Mouse (Mus musculus) MEL (cell line): ENCODE results near the gene Btbd16. TPM values are rescaled to one million over a fixed set of nuclear protein-coding genes. Genes with fewer than 3 reads are reported as not detected.

Source experiments
- DNase-seq: peaks from one replicate; pipeline ENCODE4 v3.0.0; 2011; ENCODE audit warnings: low read depth, low spot score
- H3K27ac ChIP-seq: 2 replicates; pipeline ENCODE4 v1.5.1; 2012; ENCODE audit warnings: low read depth, mild to moderate bottlenecking, control low read depth, low read length, moderate library complexity; ENCODE audit not compliant: control insufficient read depth
- H3K27me3 ChIP-seq, 2 experiments: fragments of 150-350 bp in 1 of 2; sonication (generic) in 1 of 2; 2 replicates each; pipeline ENCODE4 v1.6.1; 2012; ENCODE audit warnings: low read length in 2 of 2, mild to moderate bottlenecking in 2 of 2, improper control_type of control experiment in 1 of 2, moderate library complexity in 1 of 2; ENCODE audit not compliant: insufficient read depth in 2 of 2, control insufficient read depth in 1 of 2
- H3K36me3 ChIP-seq, 2 experiments: 2 replicates each; pipeline ENCODE4 v1.6.1; 2012 to 2014; ENCODE audit warnings: low read length in 2 of 2, improper control_type of control experiment in 1 of 2, inconsistent platforms in 1 of 2, mild to moderate bottlenecking in 1 of 2; ENCODE audit not compliant: insufficient read depth in 2 of 2, control insufficient read depth in 1 of 2
- H3K4me1 ChIP-seq, 2 experiments: fragments of 150-350 bp in 1 of 2; sonication (generic) in 1 of 2; 2 replicates each; pipeline ENCODE4 v1.6.1; 2012; ENCODE audit warnings: low read length in 2 of 2, improper control_type of control experiment in 1 of 2, mild to moderate bottlenecking in 1 of 2; ENCODE audit not compliant: insufficient read depth in 2 of 2, control insufficient read depth in 1 of 2
- H3K4me3 ChIP-seq, 2 experiments: fragments of 150-350 bp in 1 of 2; sonication (generic) in 1 of 2; 2 replicates each; pipeline ENCODE4 v1.5.1; 2012; ENCODE audit warnings: low read depth in 2 of 2, low read length in 2 of 2, mild to moderate bottlenecking in 2 of 2, moderate library complexity in 2 of 2, control low read depth in 1 of 2, improper control_type of control experiment in 1 of 2; ENCODE audit not compliant: control insufficient read depth in 1 of 2, insufficient read depth in 1 of 2
- H3K79me2 ChIP-seq: 2 replicates; pipeline ENCODE4 v1.6.1; 2012; ENCODE audit warnings: mild to moderate bottlenecking, low read length, moderate library complexity; ENCODE audit not compliant: control insufficient read depth, poor library complexity, insufficient read depth
- H3K9ac ChIP-seq: 2 replicates; pipeline ENCODE4 v1.6.1; 2012; ENCODE audit warnings: low read depth, mild to moderate bottlenecking, control low read depth, low read length, moderate library complexity; ENCODE audit not compliant: control insufficient read depth, poor library complexity, severe bottlenecking
- H3K9me3 ChIP-seq: fragments of 150-350 bp; sonication (generic); replicated peaks from 2 replicates; pipeline ENCODE4 v1.6.1; 2012; ENCODE audit warnings: mild to moderate bottlenecking, low read length, improper control_type of control experiment, moderate library complexity; ENCODE audit not compliant: insufficient read depth
- BHLHE40 ChIP-seq: IDR thresholded peaks from 2 replicates; pipeline ENCODE4 v1.6.1; 2012; ENCODE audit warnings: low read depth, mild to moderate bottlenecking, inconsistent platforms, low read length, improper control_type of control experiment, borderline replicate concordance
- CHD1 ChIP-seq: IDR thresholded peaks from 2 replicates; pipeline ENCODE4 v1.6.1; 2012; ENCODE audit warnings: low read depth, mild to moderate bottlenecking, inconsistent platforms, low read length, improper control_type of control experiment
- CHD2 ChIP-seq: IDR thresholded peaks from 2 replicates; pipeline ENCODE4 v1.6.1; 2011; ENCODE audit warnings: low read length, improper control_type of control experiment
- CTCF ChIP-seq, 3 experiments: IDR thresholded peaks in 2 of 3; conservative IDR thresholded peaks in 1 of 3; 2 replicates each; pipeline ENCODE4 v1.5.1; 2011 to 2012; ENCODE audit warnings: low read length in 3 of 3, low read depth in 2 of 3, mild to moderate bottlenecking in 2 of 3, improper control_type of control experiment in 1 of 3, inconsistent platforms in 1 of 3, mixed read lengths in 1 of 3, moderate library complexity in 1 of 3; ENCODE audit not compliant: control insufficient read depth in 1 of 3, insufficient read depth in 1 of 3, poor library complexity in 1 of 3, severe bottlenecking in 1 of 3
- E2F4 ChIP-seq: IDR thresholded peaks from 2 replicates; pipeline ENCODE4 v1.6.1; 2011; ENCODE audit warnings: low read depth, low read length, improper control_type of control experiment, borderline replicate concordance
- ELF1 ChIP-seq: IDR thresholded peaks from 2 replicates; pipeline ENCODE4 v1.6.1; 2014; ENCODE audit warnings: low read depth, mild to moderate bottlenecking, inconsistent platforms, low read length, improper control_type of control experiment, moderate library complexity
- EP300 ChIP-seq, 2 experiments: IDR thresholded peaks; 2 replicates each; pipeline ENCODE4 v1.6.1; 2011; ENCODE audit warnings: improper control_type of control experiment in 2 of 2, low read length in 2 of 2, low read depth in 1 of 2, mild to moderate bottlenecking in 1 of 2
- ETS1 ChIP-seq: IDR thresholded peaks from 2 replicates; pipeline ENCODE4 v1.6.1; 2012; ENCODE audit warnings: low read depth, mild to moderate bottlenecking, inconsistent platforms, low read length, improper control_type of control experiment, moderate library complexity
- GABPA ChIP-seq: IDR thresholded peaks from 2 replicates; pipeline ENCODE4 v1.6.1; 2012; ENCODE audit warnings: low read depth, mild to moderate bottlenecking, inconsistent platforms, low read length, improper control_type of control experiment, moderate library complexity
- GATA1 ChIP-seq: IDR thresholded peaks from 2 replicates; pipeline ENCODE4 v1.6.1; 2011; ENCODE audit warnings: low read depth, low read length, improper control_type of control experiment
- HCFC1 ChIP-seq: IDR thresholded peaks from 2 replicates; pipeline ENCODE4 v1.6.1; 2012; ENCODE audit warnings: low read depth, mild to moderate bottlenecking, inconsistent platforms, low read length, improper control_type of control experiment, moderate library complexity
- JUND ChIP-seq: IDR thresholded peaks from 2 replicates; pipeline ENCODE4 v1.6.1; 2011; ENCODE audit warnings: low read depth, mild to moderate bottlenecking, improper control_type of control experiment, low read length
- MAFK ChIP-seq: IDR thresholded peaks from 2 replicates; pipeline ENCODE4 v1.6.1; 2011; ENCODE audit warnings: low read depth, mild to moderate bottlenecking, low read length, improper control_type of control experiment, borderline replicate concordance
- MAX ChIP-seq: IDR thresholded peaks from 2 replicates; pipeline ENCODE4 v1.6.1; 2011; ENCODE audit warnings: low read length, improper control_type of control experiment
- MAZ ChIP-seq: IDR thresholded peaks from 2 replicates; pipeline ENCODE4 v1.6.1; 2012; ENCODE audit warnings: low read depth, mild to moderate bottlenecking, inconsistent platforms, low read length, improper control_type of control experiment
- MEF2A ChIP-seq: IDR thresholded peaks from 2 replicates; pipeline ENCODE4 v1.6.1; 2014; ENCODE audit warnings: low read depth, mild to moderate bottlenecking, inconsistent platforms, low read length, improper control_type of control experiment; ENCODE audit not compliant: poor library complexity, insufficient replicate concordance, severe bottlenecking; ENCODE audit errors: extremely low read depth
- NELFE ChIP-seq: IDR thresholded peaks from 2 replicates; pipeline ENCODE4 v1.6.1; 2011; ENCODE audit warnings: low read depth, low read length, improper control_type of control experiment
- NRF1 ChIP-seq: IDR thresholded peaks from 2 replicates; pipeline ENCODE4 v1.6.1; 2014; ENCODE audit warnings: low read depth, mild to moderate bottlenecking, inconsistent platforms, low read length, improper control_type of control experiment, moderate library complexity; ENCODE audit not compliant: poor library complexity, insufficient read depth, severe bottlenecking
- POLR2A ChIP-seq, 2 experiments: IDR thresholded peaks; 2 replicates each; pipeline ENCODE4 v1.6.1; 2011 to 2012; ENCODE audit warnings: low read length in 2 of 2, mild to moderate bottlenecking in 2 of 2, control low read depth in 1 of 2, improper control_type of control experiment in 1 of 2, low read depth in 1 of 2, moderate library complexity in 1 of 2; ENCODE audit not compliant: control insufficient read depth in 1 of 2, insufficient read depth in 1 of 2, poor library complexity in 1 of 2
- POLR2AphosphoS2 ChIP-seq: IDR thresholded peaks from 2 replicates; pipeline ENCODE4 v1.6.1; 2011; ENCODE audit warnings: low read length, improper control_type of control experiment
- POLR2AphosphoS5 ChIP-seq: IDR thresholded peaks from 2 replicates; pipeline ENCODE4 v1.6.1; 2012; ENCODE audit warnings: low read depth, borderline replicate concordance, mild to moderate bottlenecking, inconsistent platforms, low read length, moderate library complexity, mixed read lengths
- RCOR1 ChIP-seq: IDR thresholded peaks from 2 replicates; pipeline ENCODE4 v1.6.1; 2012; ENCODE audit warnings: low read depth, mild to moderate bottlenecking, inconsistent platforms, low read length, improper control_type of control experiment
- SIN3A ChIP-seq: IDR thresholded peaks from 2 replicates; pipeline ENCODE4 v1.6.1; 2012; ENCODE audit warnings: low read length, improper control_type of control experiment, inconsistent platforms
- SMC3 ChIP-seq: IDR thresholded peaks from 2 replicates; pipeline ENCODE4 v1.6.1; 2011; ENCODE audit warnings: low read depth, low read length, improper control_type of control experiment
- TAL1 ChIP-seq: IDR thresholded peaks from 2 replicates; pipeline ENCODE4 v1.6.1; 2012; ENCODE audit warnings: mild to moderate bottlenecking, inconsistent platforms, low read length, moderate library complexity, mixed read lengths
- TBP ChIP-seq: IDR thresholded peaks from 2 replicates; pipeline ENCODE4 v1.8.0; 2011; ENCODE audit warnings: low read depth, low read length, improper control_type of control experiment
- TCF12 ChIP-seq: IDR thresholded peaks from 2 replicates; pipeline ENCODE4 v1.6.1; 2014; ENCODE audit warnings: low read depth, mild to moderate bottlenecking, inconsistent platforms, low read length, improper control_type of control experiment, moderate library complexity
- UBTF ChIP-seq: IDR thresholded peaks from 2 replicates; pipeline ENCODE4 v1.6.1; 2012; ENCODE audit warnings: low read depth, mild to moderate bottlenecking, inconsistent platforms, low read length, improper control_type of control experiment, moderate library complexity, borderline replicate concordance; ENCODE audit not compliant: insufficient read depth
- USF1 ChIP-seq: IDR thresholded peaks from 2 replicates; pipeline ENCODE4 v1.6.1; 2014; ENCODE audit warnings: low read depth, mild to moderate bottlenecking, inconsistent platforms, low read length, improper control_type of control experiment, moderate library complexity
- USF2 ChIP-seq, 2 experiments: IDR thresholded peaks; 2 replicates each; pipeline ENCODE4 v1.6.1; 2011 to 2012; ENCODE audit warnings: improper control_type of control experiment in 2 of 2, low read length in 2 of 2, borderline replicate concordance in 1 of 2, inconsistent platforms in 1 of 2, low read depth in 1 of 2, mild to moderate bottlenecking in 1 of 2; ENCODE audit not compliant: insufficient read depth in 1 of 2
- ZC3H11A ChIP-seq: IDR thresholded peaks from 2 replicates; pipeline ENCODE4 v1.6.1; 2012; ENCODE audit warnings: low read depth, mild to moderate bottlenecking, inconsistent platforms, low read length, improper control_type of control experiment
- ZKSCAN1 ChIP-seq: IDR thresholded peaks from 2 replicates; pipeline ENCODE4 v1.6.1; 2012; ENCODE audit warnings: low read depth, mild to moderate bottlenecking, inconsistent platforms, low read length, improper control_type of control experiment, moderate library complexity
- ZNF384 ChIP-seq: IDR thresholded peaks from 2 replicates; pipeline ENCODE4 v1.6.1; 2012; ENCODE audit warnings: low read depth, mild to moderate bottlenecking, inconsistent platforms, low read length, improper control_type of control experiment
- polyA plus RNA-seq, 2 experiments: library from polyadenylated mRNA; stranded (reverse) in 1 of 2; unstranded in 1 of 2; fragments of >175 nt in 1 of 2; fragments of >200 nt in 1 of 2; gene quantifications; 2 replicates each; pipeline versions ENCODE4 v1.2.1 to v1.2.4; 2012; ENCODE audit warnings: low replicate concordance in 2 of 2, low read depth in 1 of 2; ENCODE audit not compliant: insufficient read length in 2 of 2, insufficient read depth in 1 of 2, missing spikeins in 1 of 2
- total RNA-seq: library from RNA; depleted of rRNA; stranded (reverse); fragments of 300-350 nt; gene quantifications from 2 replicates; pipeline ENCODE4 v1.2.3, GENCODE M21; 2012

The Btbd16 gene
- total and polyA plus RNA-seq, 3 experiments: 0.71 to 0.89 TPM; not detected in 1

DNA sequence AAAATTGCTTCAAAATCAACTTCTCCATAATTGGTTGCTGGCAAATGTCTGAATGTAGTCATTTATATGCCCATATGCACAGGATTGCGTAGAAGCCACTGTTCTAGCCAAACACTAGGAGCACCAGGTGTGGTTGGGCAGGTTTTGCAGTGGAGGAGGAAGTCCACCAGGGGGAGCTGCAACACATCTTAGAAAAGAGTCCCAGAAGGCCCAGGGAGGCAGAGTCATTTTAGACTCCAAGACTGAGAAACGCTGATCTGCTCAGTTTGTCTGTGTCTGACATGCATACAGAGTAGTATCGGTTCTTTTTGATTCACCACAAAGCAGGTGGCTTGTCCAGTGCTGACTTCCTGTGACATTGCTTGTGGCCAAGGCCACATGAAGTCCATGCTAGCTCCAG lies 3.2 kb upstream of the Btbd16 start (continued):
- TF ChIP-seq ZC3H11A (peak; percentile 82), HCFC1 (no peak), POLR2A (IDR thresholded peaks at IDR 0.05; ENCODE audit: control insufficient read depth in 1 of 2, insufficient read depth in 1 of 2, low read depth in 1 of 2, low read length in 2 of 2, poor library complexity in 1 of 2) (no peak), ZKSCAN1 (no peak), MAZ (no peak)

DNA sequence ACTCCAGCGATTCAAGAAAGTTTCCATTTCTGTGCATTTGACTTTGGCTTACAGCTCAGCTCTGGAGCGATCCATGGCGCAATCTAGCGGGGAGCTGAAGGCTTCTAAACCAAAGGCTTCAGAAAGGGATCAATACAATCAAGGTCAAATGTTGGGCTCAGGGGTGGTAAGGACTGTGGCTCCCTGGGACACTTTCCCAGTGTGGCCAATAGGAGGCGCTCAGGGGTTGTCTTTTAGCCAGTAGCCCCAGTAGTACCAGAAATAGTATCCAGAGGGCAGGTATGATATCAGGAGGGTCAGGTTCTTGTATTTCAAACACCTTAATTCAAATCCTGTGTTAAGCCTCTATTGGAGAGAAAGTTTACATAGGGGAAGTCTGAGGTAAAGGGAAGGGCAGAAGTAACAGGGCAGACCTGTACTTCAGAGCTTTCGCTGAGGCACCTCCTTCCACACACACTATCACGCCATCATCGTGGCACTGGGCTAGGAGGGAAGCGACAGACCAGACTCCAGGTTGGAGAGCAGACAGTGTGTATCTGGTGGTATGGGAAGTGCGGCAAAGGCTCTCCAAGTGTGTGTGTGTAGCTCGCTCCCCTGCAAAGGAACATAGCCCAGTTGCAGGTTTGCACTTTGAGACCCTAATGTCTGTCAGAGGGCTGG lies 568 bp upstream of the Btbd16 start:
- Histone ChIP-seq H3K4me3 (peak overlapping the region; percentile 41 to 42), H3K27ac (peak overlapping the region; percentile 4; the same call in 1 of the 2 replicates), H3K79me2 (no peaks in the 10 kb centered on the region), H3K9me3 (no peaks in the 10 kb centered on the region), H3K27me3 (no peaks in the 10 kb centered on the region), H3K36me3 (peaks cover 0 to 4% of the 10 kb centered on the region in 2 experiments; a peak in 1 of 4 replicates), H3K9ac (peak overlapping the region; percentile 7), H3K4me1 (peaks cover 3 to 8% of the 10 kb centered on the region in 2 experiments; a peak in 3 of 4 replicates)
- DNase-seq: peak; percentile 70
- TF ChIP-seq SIN3A: 0 out of 2 replicates have a peak, but pooled peaks have one; percentile 11
- no peak for TF ChIP-seq POLR2A (IDR thresholded peaks at IDR 0.05; ENCODE audit: control insufficient read depth in 1 of 2, insufficient read depth in 1 of 2, low read depth in 1 of 2, low read length in 2 of 2, poor library complexity in 1 of 2)
- peak; percentile 65 for TF ChIP-seq SMC3
- TF ChIP-seq MAFK: no peak
- TF ChIP-seq NELFE: 0 out of 2 replicates have a peak, but pooled peaks have one; percentile 17
- TF ChIP-seq MEF2A: no peak
- no peak for TF ChIP-seq MAZ
- TF ChIP-seq POLR2AphosphoS2: no peak
- TF ChIP-seq BHLHE40: no peak
- no peak for TF ChIP-seq TAL1
- no peak for TF ChIP-seq ETS1
- TF ChIP-seq TCF12: no peak
- TF ChIP-seq JUND: no peak
- no peak for TF ChIP-seq GATA1
- no peak for TF ChIP-seq EP300 (IDR thresholded peaks at IDR 0.05; ENCODE audit: low read depth in 1 of 2, low read length in 2 of 2)
- TF ChIP-seq CHD2: no peak
- TF ChIP-seq MAX: no peak
- no peak for TF ChIP-seq NRF1
- TF ChIP-seq ZKSCAN1: no peak
- TF ChIP-seq CHD1: no peak
- TF ChIP-seq E2F4: no peak
- TF ChIP-seq POLR2AphosphoS5: no peak
- no peak for TF ChIP-seq ZNF384
- TF ChIP-seq USF1: no peak
- TF ChIP-seq RCOR1: no peak
- no peak for TF ChIP-seq USF2 (IDR thresholded peaks at IDR 0.05; ENCODE audit: borderline replicate concordance in 1 of 2, insufficient read depth in 1 of 2, low read depth in 1 of 2, low read length in 2 of 2)
- TF ChIP-seq HCFC1: no peak
- no peak for TF ChIP-seq ELF1
- peak; percentile 54 for TF ChIP-seq ZC3H11A
- TF ChIP-seq GABPA: no peak
- no peak for TF ChIP-seq TBP
- TF ChIP-seq UBTF: no peak
- TF ChIP-seq CTCF (IDR thresholded peaks at IDR 0.05 in 2 of 3, conservative IDR thresholded peaks at IDR 0.05 in 1 of 3; ENCODE audit: control insufficient read depth in 1 of 3, insufficient read depth in 1 of 3, low read depth in 2 of 3, low read length in 3 of 3, poor library complexity in 1 of 3, severe bottlenecking in 1 of 3): peak; percentile 82 to 90 (median 82)
